Mouse (Mus musculus): ENCODE measurements at regions not wholly inside any gene's neighbourhood (a gene's known extent, or its start where the extent isn't known, plus 50 kb on each side); places are given as distances from the start of the nearest gene placed in this dataset.

- H3K4me3 ChIP-seq (replicated peaks), result no peak overlapping the region
- no peaks in the 10 kb centered on the region for H3K36me3 ChIP-seq
- 93% methylated on average over 2 of the region's 2 CpGs for WGBS
- ATAC-seq (ENCODE audit: insufficient number of reproducible peaks, low FRiP score, low TSS enrichment, low read depth), result no peak
- no peaks in the 10 kb centered on the region for H3K9me3 ChIP-seq (replicated peaks)
- H3K27ac ChIP-seq (replicated peaks), result no peak overlapping the region
- H3K4me2 ChIP-seq (replicated peaks), result no peak overlapping the region
- no peaks in the 10 kb centered on the region for H3K4me1 ChIP-seq
- H3K27me3 ChIP-seq, result no peaks in the 10 kb centered on the region
- H3K9ac ChIP-seq, result no peak overlapping the region
These were observed 176.2 kb upstream of the Trpm3 start for GRCm38 (mm10) chr19:21962635-21963034.

GRCm38 (mm10) chr19:21989857-21990256 lies 149.0 kb upstream of the Trpm3 start:
- H3K4me3 ChIP-seq (replicated peaks), result no peak overlapping the region
- peak overlapping the region; percentile 71; the same call in 1 of the 2 replicates for H3K27ac ChIP-seq (replicated peaks)
- no peak for ATAC-seq (ENCODE audit: insufficient number of reproducible peaks, low FRiP score, low TSS enrichment, low read depth)
- no peaks in the 10 kb centered on the region for H3K36me3 ChIP-seq
- no peaks in the 10 kb centered on the region for H3K27me3 ChIP-seq
- 57% methylated on average over 4 of the region's 4 CpGs for WGBS
- H3K4me2 ChIP-seq (replicated peaks), result no peak overlapping the region
- H3K9me3 ChIP-seq (replicated peaks), result peaks cover 3% of the 10 kb centered on the region; the same call in 1 of the 2 replicates
- peaks cover 7% of the 10 kb centered on the region for H3K4me1 ChIP-seq
- no peak overlapping the region for H3K9ac ChIP-seq

GRCm38 (mm10) chr19:21990970-21991369 lies 147.9 kb upstream of the Trpm3 start:
- Histone ChIP-seq H3K36me3 (no peaks in the 10 kb centered on the region), H3K27me3 (no peaks in the 10 kb centered on the region), H3K27ac (replicated peaks) (peak overlapping the region; percentile 71; the same call in 1 of the 2 replicates), H3K9me3 (replicated peaks) (peaks cover 3% of the 10 kb centered on the region; the same call in 1 of the 2 replicates), H3K9ac (no peak overlapping the region), H3K4me1 (peaks cover 7% of the 10 kb centered on the region), H3K4me3 (replicated peaks) (no peak overlapping the region), H3K4me2 (replicated peaks) (no peak overlapping the region)
- peak; percentile 65 for ATAC-seq (ENCODE audit: insufficient number of reproducible peaks, low FRiP score, low TSS enrichment, low read depth)
- 53% methylated on average over 4 of the region's 4 CpGs for WGBS

GRCm38 (mm10) chr19:21991413-21991812 lies 147.4 kb upstream of the Trpm3 start:
- no peaks in the 10 kb centered on the region for H3K36me3 ChIP-seq
- no peaks in the 10 kb centered on the region for H3K27me3 ChIP-seq
- H3K4me3 ChIP-seq (replicated peaks), result no peak overlapping the region
- H3K4me1 ChIP-seq, result peaks cover 7% of the 10 kb centered on the region
- no peak for ATAC-seq (ENCODE audit: insufficient number of reproducible peaks, low FRiP score, low TSS enrichment, low read depth)
- peaks cover 3% of the 10 kb centered on the region; the same call in 1 of the 2 replicates for H3K9me3 ChIP-seq (replicated peaks)
- no peak overlapping the region; the same call in 1 of the 2 replicates for H3K27ac ChIP-seq (replicated peaks)
- H3K9ac ChIP-seq, result no peak overlapping the region
- no peak overlapping the region for H3K4me2 ChIP-seq (replicated peaks)

- H3K27me3 ChIP-seq, result no peaks in the 10 kb centered on the region
- no peaks in the 10 kb centered on the region for H3K36me3 ChIP-seq
- 55% methylated on average over 5 of the region's 5 CpGs for WGBS
- no peak overlapping the region for H3K9ac ChIP-seq
- H3K4me2 ChIP-seq (replicated peaks), result no peak overlapping the region
- no peak overlapping the region for H3K4me3 ChIP-seq (replicated peaks)
- ATAC-seq (ENCODE audit: insufficient number of reproducible peaks, low FRiP score, low TSS enrichment, low read depth), result no peak; the same call in 1 of the 2 replicates
- H3K27ac ChIP-seq (replicated peaks), result no peak overlapping the region
- H3K4me1 ChIP-seq, result no peaks in the 10 kb centered on the region
- H3K9me3 ChIP-seq (replicated peaks), result no peaks in the 10 kb centered on the region
These were observed 139.2 kb upstream of the Trpm3 start for GRCm38 (mm10) chr19:21999621-22000020.

- ATAC-seq (ENCODE audit: insufficient number of reproducible peaks, low FRiP score, low TSS enrichment, low read depth), result no peak
- Histone ChIP-seq H3K9me3 (replicated peaks) (no peaks in the 10 kb centered on the region), H3K4me2 (replicated peaks) (no peak overlapping the region), H3K9ac (no peak overlapping the region), H3K4me1 (no peaks in the 10 kb centered on the region), H3K27ac (replicated peaks) (no peak overlapping the region), H3K4me3 (replicated peaks) (no peak overlapping the region), H3K36me3 (no peaks in the 10 kb centered on the region), H3K27me3 (no peaks in the 10 kb centered on the region)
- WGBS, result 83% methylated on average over 13 of the region's 13 CpGs
These were observed 130.6 kb upstream of the Trpm3 start for GRCm38 (mm10) chr19:22008053-22008935.

- Histone ChIP-seq H3K27me3 (no peaks in the 10 kb centered on the region), H3K27ac (replicated peaks) (no peak overlapping the region), H3K36me3 (no peaks in the 10 kb centered on the region), H3K4me3 (replicated peaks) (no peak overlapping the region), H3K9ac (no peak overlapping the region), H3K4me2 (replicated peaks) (no peak overlapping the region), H3K4me1 (no peaks in the 10 kb centered on the region), H3K9me3 (replicated peaks) (no peaks in the 10 kb centered on the region)
- 78% methylated on average over 5 of the region's 5 CpGs for WGBS
- no peak for ATAC-seq (ENCODE audit: insufficient number of reproducible peaks, low FRiP score, low TSS enrichment, low read depth)
These were observed 128.6 kb upstream of the Trpm3 start for GRCm38 (mm10) chr19:22010239-22010638.

- 86% methylated on average over 3 of the region's 3 CpGs for WGBS
- ATAC-seq (ENCODE audit: insufficient number of reproducible peaks, low FRiP score, low TSS enrichment, low read depth), result no peak
- Histone ChIP-seq H3K27ac (replicated peaks) (no peak overlapping the region), H3K27me3 (no peaks in the 10 kb centered on the region), H3K4me1 (no peaks in the 10 kb centered on the region), H3K4me3 (replicated peaks) (no peak overlapping the region), H3K9ac (no peak overlapping the region), H3K36me3 (no peaks in the 10 kb centered on the region), H3K9me3 (replicated peaks) (no peaks in the 10 kb centered on the region), H3K4me2 (replicated peaks) (no peak overlapping the region)
These were observed 122.8 kb upstream of the Trpm3 start for GRCm38 (mm10) chr19:22015854-22016610.

GRCm38 (mm10) chr19:22017425-22017824 lies 121.4 kb upstream of the Trpm3 start:
- H3K27ac ChIP-seq (replicated peaks), result no peak overlapping the region
- WGBS, result 46% methylated on average over 2 of the region's 2 CpGs
- no peaks in the 10 kb centered on the region for H3K27me3 ChIP-seq
- no peaks in the 10 kb centered on the region for H3K4me1 ChIP-seq
- H3K4me2 ChIP-seq (replicated peaks), result no peak overlapping the region
- no peaks in the 10 kb centered on the region for H3K9me3 ChIP-seq (replicated peaks)
- no peaks in the 10 kb centered on the region for H3K36me3 ChIP-seq
- no peak overlapping the region for H3K9ac ChIP-seq
- H3K4me3 ChIP-seq (replicated peaks), result no peak overlapping the region
- ATAC-seq (ENCODE audit: insufficient number of reproducible peaks, low FRiP score, low TSS enrichment, low read depth), result no peak

GRCm38 (mm10) chr19:22027577-22027976 lies 111.3 kb upstream of the Trpm3 start:
- Histone ChIP-seq H3K27me3 (no peaks in the 10 kb centered on the region), H3K27ac (replicated peaks) (no peak overlapping the region), H3K9ac (no peak overlapping the region), H3K4me1 (no peaks in the 10 kb centered on the region), H3K9me3 (replicated peaks) (no peaks in the 10 kb centered on the region), H3K36me3 (no peaks in the 10 kb centered on the region), H3K4me2 (replicated peaks) (no peak overlapping the region), H3K4me3 (replicated peaks) (no peak overlapping the region)
- ATAC-seq (ENCODE audit: insufficient number of reproducible peaks, low FRiP score, low TSS enrichment, low read depth), result no peak

GRCm38 (mm10) chr19:22047657-22048056 lies 91.2 kb upstream of the Trpm3 start:
- WGBS, result 67% methylated on average over 6 of the region's 6 CpGs
- no peak for ATAC-seq (ENCODE audit: insufficient number of reproducible peaks, low FRiP score, low TSS enrichment, low read depth)
- Histone ChIP-seq H3K4me2 (replicated peaks) (no peak overlapping the region), H3K27ac (replicated peaks) (no peak overlapping the region), H3K9ac (no peak overlapping the region), H3K9me3 (replicated peaks) (no peaks in the 10 kb centered on the region), H3K4me1 (no peaks in the 10 kb centered on the region), H3K27me3 (no peaks in the 10 kb centered on the region), H3K4me3 (replicated peaks) (no peak overlapping the region), H3K36me3 (no peaks in the 10 kb centered on the region)

Data from embryonic facial prominence, embryonic 15.5 days (tissue).